Mouse (Mus musculus) liver, embryonic 11.5 days (tissue): Measurements from ENCODE around the gene Aak1. TPM values are rescaled to one million over a fixed set of nuclear protein-coding genes. Genes with fewer than 3 reads are reported as not detected.

Source experiments
- ATAC-seq: fragments of 200-750 bp; cut with Nextera tagmentation; replicated peaks from 2 replicates; pipeline ENCODE4 v1.8.0; 2017; ENCODE audit warnings: moderate number of reproducible peaks, mild to moderate bottlenecking, moderate TSS enrichment, moderate library complexity; ENCODE audit not compliant: low FRiP score
- DNase-seq: peaks from one replicate; pipeline ENCODE4 v3.0.0-alpha.2; 2017; ENCODE audit warnings: low spot score
- H3K27ac ChIP-seq: fragments of 300-500 bp; sonication (generic); 2 replicates; pipeline ENCODE4 v1.5.1; 2014; ENCODE audit warnings: mild to moderate bottlenecking, low read depth, low read length, control low read depth
- H3K27me3 ChIP-seq: fragments of 300-500 bp; sonication (generic); replicated peaks from 2 replicates; pipeline ENCODE4 v1.6.1; 2014; ENCODE audit warnings: low read length, mixed read lengths; ENCODE audit not compliant: control insufficient read depth, insufficient read depth
- H3K36me3 ChIP-seq: fragments of 300-500 bp; sonication (generic); 2 replicates; pipeline ENCODE4 v1.6.1; 2014; ENCODE audit warnings: mild to moderate bottlenecking, low read length, moderate library complexity, mixed read lengths; ENCODE audit not compliant: control insufficient read depth, insufficient read depth
- H3K4me1 ChIP-seq: fragments of 300-500 bp; sonication (generic); replicated peaks from 2 replicates; pipeline ENCODE4 v1.6.1; 2014; ENCODE audit warnings: low read length, mixed read lengths; ENCODE audit not compliant: control insufficient read depth, insufficient read depth
- H3K4me2 ChIP-seq: fragments of 300-500 bp; sonication (generic); 2 replicates; pipeline ENCODE4 v1.6.1; 2014; ENCODE audit warnings: mild to moderate bottlenecking, control low read depth, moderate library complexity
- H3K4me3 ChIP-seq: fragments of 300-500 bp; sonication (generic); 2 replicates; pipeline ENCODE4 v1.5.1; 2014; ENCODE audit warnings: low read depth, low read length, control low read depth
- H3K9ac ChIP-seq: fragments of 300-500 bp; sonication (generic); 2 replicates; pipeline ENCODE4 v1.6.1; 2014; ENCODE audit warnings: low read depth, low read length, control low read depth
- H3K9me3 ChIP-seq: fragments of 300-500 bp; sonication (generic); 2 replicates; pipeline ENCODE4 v1.6.1; 2016; ENCODE audit warnings: low read length, inconsistent platforms, mixed read lengths; ENCODE audit not compliant: control insufficient read depth
- WGBS: fragments of 180-500 bp; shearing (Covaris S2); extraction: QIAGEN DNeasy Blood & Tissue Kit; methylation state at CpG from one replicate; pipeline ENCODE4 v1.1.7; 2014; 5-methylcytosine and 5-hydroxymethylcytosine counted together
- polyA plus RNA-seq: library from polyadenylated mRNA; unstranded; fragments of >200 nt; fragmentation: Nextera tagmentation; extraction: Ambion mirVana; gene quantifications from 2 replicates; pipeline ENCODE4 v1.2.1, GENCODE M21; 2014

Gene Aak1
- polyA plus RNA-seq, 1 experiment from 2014 or later = 13.1 TPM

- Histone ChIP-seq H3K4me2 (no peak overlapping the region), H3K4me1 (peaks cover 10% of the 10 kb centered on the region), H3K4me3 (no peak overlapping the region), H3K9ac (no peak overlapping the region), H3K9me3 (no peaks in the 10 kb centered on the region), H3K27ac (no peak overlapping the region; the same call in 1 of the 2 replicates), H3K36me3 (no peaks in the 10 kb centered on the region), H3K27me3 (no peaks in the 10 kb centered on the region)
- ATAC-seq (no peak), DNase-seq (no peak)
- WGBS = 61% methylated on average over 5 of the region's 5 CpGs
These were observed 59.3 kb downstream of the Aak1 start for GRCm38 (mm10) chr6:86908561-86909150.

GRCm38 (mm10) chr6:86909881-86910280, 60.6 kb downstream of the Aak1 start:
- 77% methylated on average over 7 of the region's 7 CpGs for WGBS
- no peak overlapping the region for H3K27ac ChIP-seq
- no peak for ATAC-seq

DNA sequence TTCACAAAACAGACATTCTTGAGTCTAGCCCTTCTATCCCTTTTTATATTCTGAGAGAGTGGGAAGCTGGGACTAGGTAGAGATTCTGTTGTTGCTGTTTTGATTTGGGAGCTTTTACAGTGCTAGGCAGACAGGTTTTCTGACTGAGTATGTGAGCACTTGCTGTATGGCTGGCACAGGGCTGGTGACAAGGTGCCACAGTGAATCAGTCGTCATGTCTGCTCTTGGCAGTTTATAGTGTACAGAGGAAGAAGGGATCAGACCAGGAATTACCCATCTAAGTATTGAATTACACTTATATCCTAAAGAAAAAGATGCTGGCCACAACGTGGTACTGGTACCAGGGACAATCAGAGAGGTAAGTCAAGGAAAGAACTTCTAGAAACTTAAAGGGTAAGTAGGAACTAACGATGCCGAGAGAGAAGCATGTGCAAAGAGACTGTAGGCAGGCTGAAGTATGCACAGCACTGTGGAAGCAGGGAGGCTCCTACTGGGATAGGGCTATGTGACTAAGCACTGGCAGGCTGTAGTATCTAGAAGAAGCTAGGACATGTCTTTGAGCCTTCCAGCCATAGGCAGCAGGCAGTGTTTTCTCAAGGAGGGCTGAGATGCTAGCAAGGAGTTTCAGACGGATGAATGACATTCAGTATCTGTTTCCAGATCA, 67.0 kb downstream of the Aak1 start:
- 79% methylated on average over 5 of the region's 5 CpGs for WGBS
- H3K27ac ChIP-seq = no peak overlapping the region
- H3K4me3 ChIP-seq = no peak overlapping the region
- no peak overlapping the region for H3K9ac ChIP-seq
- no peak for DNase-seq
- H3K36me3 ChIP-seq = no peaks in the 10 kb centered on the region
- no peaks in the 10 kb centered on the region for H3K9me3 ChIP-seq
- no peak for ATAC-seq
- H3K4me2 ChIP-seq = no peak overlapping the region
- H3K27me3 ChIP-seq = no peaks in the 10 kb centered on the region
- H3K4me1 ChIP-seq = no peaks in the 10 kb centered on the region; the same call in 1 of the 2 replicates

More at GRCm38 (mm10) chr6:86909881-86910280, 60.6 kb downstream of the Aak1 start:
- Histone ChIP-seq H3K9ac (no peak overlapping the region), H3K4me2 (no peak overlapping the region), H3K9me3 (no peaks in the 10 kb centered on the region), H3K4me3 (no peak overlapping the region), H3K27me3 (no peaks in the 10 kb centered on the region), H3K4me1 (peaks cover 10% of the 10 kb centered on the region), H3K36me3 (no peaks in the 10 kb centered on the region)
- no peak for DNase-seq

- no peaks in the 10 kb centered on the region for H3K9me3 ChIP-seq
- H3K4me1 ChIP-seq = no peaks in the 10 kb centered on the region; the same call in 1 of the 2 replicates
- H3K4me2 ChIP-seq = no peak overlapping the region
- H3K27me3 ChIP-seq = no peaks in the 10 kb centered on the region
- DNase-seq = no peak
- no peaks in the 10 kb centered on the region for H3K36me3 ChIP-seq
- H3K27ac ChIP-seq = no peak overlapping the region
- 80% methylated on average over 4 of the region's 4 CpGs for WGBS
- no peak for ATAC-seq
- no peak overlapping the region for H3K4me3 ChIP-seq
- no peak overlapping the region for H3K9ac ChIP-seq
These were observed 67.9 kb downstream of the Aak1 start for GRCm38 (mm10) chr6:86917231-86917630.

DNA sequence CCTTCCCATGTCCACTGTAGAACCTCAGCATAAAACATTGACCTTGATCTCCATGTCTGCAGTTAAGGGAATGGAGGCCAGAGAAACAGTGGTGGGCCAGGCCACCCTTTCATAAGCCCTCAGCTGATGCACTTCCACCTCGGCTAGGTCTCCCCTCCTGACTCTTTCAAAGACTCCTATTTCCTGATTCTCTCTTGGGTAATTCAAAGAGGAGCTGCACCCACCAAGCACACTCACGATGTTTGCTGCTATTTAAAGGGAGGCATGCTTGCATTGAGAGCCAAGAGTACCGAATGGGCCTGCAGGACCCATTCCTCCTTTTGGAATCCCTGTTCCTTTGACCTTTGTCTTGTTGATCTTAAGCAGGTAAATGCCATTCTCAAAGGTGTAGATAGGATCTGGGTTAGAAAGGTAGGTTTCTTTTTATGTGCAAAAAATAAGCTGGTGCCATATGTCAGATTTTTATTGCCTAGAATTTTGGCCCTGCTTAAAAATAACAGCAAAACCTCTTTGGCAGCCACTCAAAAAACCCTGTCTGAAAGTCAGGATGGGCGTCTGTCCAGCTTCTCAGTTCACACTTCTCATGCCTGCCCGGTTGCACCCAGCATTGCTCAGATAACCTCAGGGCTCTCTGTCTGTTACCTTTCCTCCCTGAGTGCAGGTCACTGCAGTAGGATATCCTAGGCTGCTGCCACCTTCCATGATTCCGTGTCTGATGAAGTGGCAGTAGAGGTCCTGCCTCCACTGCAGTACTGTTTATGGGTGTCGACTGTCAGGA, 68.9 kb downstream of the Aak1 start:
- no peaks in the 10 kb centered on the region for H3K9me3 ChIP-seq
- no peaks in the 10 kb centered on the region for H3K27me3 ChIP-seq
- DNase-seq (no peak), ATAC-seq (no peak)
- H3K4me3 ChIP-seq = no peak overlapping the region
- H3K27ac ChIP-seq = no peak overlapping the region
- H3K36me3 ChIP-seq = no peaks in the 10 kb centered on the region
- no peaks in the 10 kb centered on the region; the same call in 1 of the 2 replicates for H3K4me1 ChIP-seq
- no peak overlapping the region for H3K4me2 ChIP-seq
- no peak overlapping the region for H3K9ac ChIP-seq
- 72% methylated on average over 7 of the region's 7 CpGs for WGBS

GRCm38 (mm10) chr6:86921880-86922279, 72.6 kb downstream of the Aak1 start:
- Histone ChIP-seq H3K4me1 (no peaks in the 10 kb centered on the region; the same call in 1 of the 2 replicates), H3K4me2 (no peak overlapping the region), H3K4me3 (no peak overlapping the region), H3K9ac (no peak overlapping the region), H3K27ac (no peak overlapping the region), H3K36me3 (peaks cover 3% of the 10 kb centered on the region; the same call in 1 of the 2 replicates), H3K27me3 (no peaks in the 10 kb centered on the region), H3K9me3 (no peaks in the 10 kb centered on the region)
- no peak for DNase-seq
- ATAC-seq = peak; percentile 71; the same call in 1 of the 2 replicates
- 20% methylated on average over 4 of the region's 4 CpGs for WGBS

DNA sequence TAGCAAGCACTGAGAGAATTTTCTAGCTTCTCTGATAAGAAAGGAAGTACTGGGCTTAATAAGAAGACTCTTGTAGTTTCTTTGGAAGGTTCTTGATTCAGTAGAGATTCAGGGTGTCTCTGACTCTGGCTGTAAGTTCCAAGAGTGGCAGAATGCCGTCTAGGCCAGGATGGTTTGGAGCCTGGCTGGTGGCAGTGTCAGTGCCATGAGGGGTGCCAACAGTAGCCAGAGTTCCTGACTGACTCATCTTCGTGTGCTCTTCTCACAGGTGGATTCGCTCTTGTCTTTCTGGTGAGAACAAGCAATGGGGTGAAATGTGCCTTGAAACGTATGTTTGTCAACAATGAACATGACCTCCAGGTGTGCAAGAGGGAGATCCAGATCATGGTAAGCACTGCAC, 75.4 kb downstream of the Aak1 start:
- Histone ChIP-seq H3K36me3 (peaks cover 3% of the 10 kb centered on the region; the same call in 1 of the 2 replicates), H3K9ac (no peak overlapping the region), H3K27me3 (no peaks in the 10 kb centered on the region), H3K4me1 (no peaks in the 10 kb centered on the region; the same call in 1 of the 2 replicates), H3K4me2 (no peak overlapping the region), H3K9me3 (no peaks in the 10 kb centered on the region), H3K4me3 (no peak overlapping the region), H3K27ac (no peak overlapping the region)
- DNase-seq (no peak), ATAC-seq (no peak)
- WGBS = 90% methylated on average over 4 of the region's 4 CpGs

DNA sequence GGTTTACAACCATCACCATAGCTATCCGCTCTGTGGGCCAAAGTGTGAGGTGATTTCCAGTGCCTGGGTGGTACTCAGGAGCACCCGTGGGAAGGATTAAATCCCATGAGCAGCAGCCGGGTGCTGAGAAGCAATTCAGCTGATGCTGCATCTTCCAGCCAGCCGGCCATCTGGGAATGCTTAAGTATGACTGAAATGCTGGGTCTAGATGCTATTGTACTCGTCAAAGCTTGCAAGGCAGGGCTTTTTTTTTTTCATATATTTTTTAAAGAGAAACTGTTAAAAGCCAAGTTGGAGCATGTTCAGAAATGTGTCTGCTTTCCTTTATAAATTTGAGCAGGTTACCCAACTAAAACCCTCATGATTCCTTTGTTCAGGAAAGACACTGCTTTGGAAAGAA, 85.2 kb downstream of the Aak1 start:
- no peak for DNase-seq
- Histone ChIP-seq H3K36me3 (peaks cover 19% of the 10 kb centered on the region), H3K4me2 (no peak overlapping the region), H3K9me3 (no peaks in the 10 kb centered on the region), H3K4me1 (no peaks in the 10 kb centered on the region), H3K9ac (no peak overlapping the region), H3K27ac (no peak overlapping the region), H3K4me3 (no peak overlapping the region), H3K27me3 (no peaks in the 10 kb centered on the region)
- WGBS = 84% methylated on average over 5 of the region's 5 CpGs
- no peak for ATAC-seq
